Mouse (Mus musculus) liver, postnatal 0 days (tissue): ENCODE data around the gene Tdrd5. TPM values are rescaled to one million over a fixed set of nuclear protein-coding genes. Genes with fewer than 3 reads are reported as not detected.

Experiments
- ATAC-seq: fragments of 200-750 bp; cut with Nextera tagmentation; 2 replicates; pipeline ENCODE4 v1.8.0; 2017; ENCODE audit warnings: mild to moderate bottlenecking, moderate library complexity
- DNase-seq: peaks from one replicate; pipeline ENCODE4 v3.0.0-alpha.2; 2016
- H3K27ac ChIP-seq: fragments of 300-500 bp; sonication (generic); 2 replicates; pipeline ENCODE4 v1.5.1; 2014; ENCODE audit warnings: antibody characterized with exemption, moderate library complexity, mild to moderate bottlenecking, low read depth
- H3K27me3 ChIP-seq: fragments of 300-500 bp; sonication (generic); 2 replicates; pipeline ENCODE4 v1.6.1; 2014; ENCODE audit warnings: low read length, control low read depth, mixed read lengths; ENCODE audit not compliant: insufficient read depth
- H3K36me3 ChIP-seq: fragments of 300-500 bp; sonication (generic); replicated peaks from 2 replicates; pipeline ENCODE4 v1.6.1; 2014; ENCODE audit warnings: mild to moderate bottlenecking, control low read depth, low read length, moderate library complexity, mixed read lengths; ENCODE audit not compliant: insufficient read depth
- H3K4me1 ChIP-seq: fragments of 300-500 bp; sonication (generic); 2 replicates; pipeline ENCODE4 v1.6.1; 2014; ENCODE audit warnings: antibody characterized with exemption, mild to moderate bottlenecking, control low read depth; ENCODE audit not compliant: insufficient read depth
- H3K4me2 ChIP-seq: fragments of 300-500 bp; sonication (generic); 2 replicates; pipeline ENCODE4 v1.6.1; 2014; ENCODE audit warnings: low read depth, mild to moderate bottlenecking, low read length, moderate library complexity, mixed read lengths
- H3K4me3 ChIP-seq: fragments of 300-500 bp; sonication (generic); 2 replicates; pipeline ENCODE4 v1.5.1; 2014; ENCODE audit warnings: low read depth, low read length
- H3K9ac ChIP-seq: fragments of 300-500 bp; sonication (generic); replicated peaks from 2 replicates; pipeline ENCODE4 v1.6.1; 2014; ENCODE audit warnings: mild to moderate bottlenecking, moderate library complexity
- H3K9me3 ChIP-seq: fragments of 300-500 bp; sonication (generic); 2 replicates; pipeline ENCODE4 v1.6.1; 2016; ENCODE audit warnings: mild to moderate bottlenecking, control low read depth, low read length, mixed read lengths
- CTCF ChIP-seq: sonication (generic); IDR thresholded peaks from 2 replicates; pipeline ENCODE4 v1.5.1; 2016; ENCODE audit warnings: antibody characterized with exemption, low read depth
- EP300 ChIP-seq: IDR thresholded peaks from 2 replicates; pipeline ENCODE4 v1.6.1; 2016; ENCODE audit warnings: antibody characterized with exemption, low read depth, mild to moderate bottlenecking
- WGBS: fragments of 180-500 bp; shearing (Covaris S2); extraction: QIAGEN DNeasy Blood & Tissue Kit; methylation state at CpG from one replicate; pipeline ENCODE4 v1.1.7; 2014; ENCODE audit not compliant: insufficient replicate concordance; 5-methylcytosine and 5-hydroxymethylcytosine counted together
- polyA plus RNA-seq: library from polyadenylated mRNA; unstranded; fragments of >200 nt; fragmentation: Nextera tagmentation; extraction: Ambion mirVana; gene quantifications from 2 replicates; pipeline ENCODE4 v1.2.1, GENCODE M21; 2015

Tdrd5 gene
- polyA plus RNA-seq, 1 experiment from 2014 or later: not detected

DNA sequence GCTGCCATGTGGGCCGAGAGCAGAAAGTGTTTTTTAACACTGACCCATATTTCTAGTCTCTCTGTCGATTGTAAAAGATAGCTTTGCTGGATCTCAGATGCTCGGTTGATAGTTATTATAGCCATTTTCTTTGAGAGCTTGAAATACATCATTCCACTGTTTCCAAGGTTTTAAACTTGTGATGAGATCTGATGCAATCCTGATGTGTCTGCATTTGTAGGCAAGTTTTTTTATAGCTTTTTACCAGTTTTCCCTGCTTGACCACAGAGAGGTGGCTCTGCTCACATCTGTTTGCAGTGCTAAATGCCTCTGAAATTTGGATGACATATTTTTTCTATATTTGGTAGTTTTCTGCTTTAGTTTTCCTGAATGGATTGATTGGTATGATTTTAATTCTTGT, 55.6 kb downstream of the Tdrd5 start:
- 78% methylated on average over 3 of the region's 3 CpGs for WGBS
- H3K36me3 ChIP-seq: no peaks in the 10 kb centered on the region
- no peaks in the 10 kb centered on the region for H3K27me3 ChIP-seq
- no peak overlapping the region for H3K4me2 ChIP-seq
- no peak overlapping the region for H3K27ac ChIP-seq
- no peak overlapping the region for H3K4me3 ChIP-seq
- DNase-seq: no peak
- no peaks in the 10 kb centered on the region for H3K9me3 ChIP-seq
- H3K9ac ChIP-seq: no peak overlapping the region
- no peaks in the 10 kb centered on the region for H3K4me1 ChIP-seq
- ATAC-seq: no peak
- no peak for TF ChIP-seq EP300

DNA sequence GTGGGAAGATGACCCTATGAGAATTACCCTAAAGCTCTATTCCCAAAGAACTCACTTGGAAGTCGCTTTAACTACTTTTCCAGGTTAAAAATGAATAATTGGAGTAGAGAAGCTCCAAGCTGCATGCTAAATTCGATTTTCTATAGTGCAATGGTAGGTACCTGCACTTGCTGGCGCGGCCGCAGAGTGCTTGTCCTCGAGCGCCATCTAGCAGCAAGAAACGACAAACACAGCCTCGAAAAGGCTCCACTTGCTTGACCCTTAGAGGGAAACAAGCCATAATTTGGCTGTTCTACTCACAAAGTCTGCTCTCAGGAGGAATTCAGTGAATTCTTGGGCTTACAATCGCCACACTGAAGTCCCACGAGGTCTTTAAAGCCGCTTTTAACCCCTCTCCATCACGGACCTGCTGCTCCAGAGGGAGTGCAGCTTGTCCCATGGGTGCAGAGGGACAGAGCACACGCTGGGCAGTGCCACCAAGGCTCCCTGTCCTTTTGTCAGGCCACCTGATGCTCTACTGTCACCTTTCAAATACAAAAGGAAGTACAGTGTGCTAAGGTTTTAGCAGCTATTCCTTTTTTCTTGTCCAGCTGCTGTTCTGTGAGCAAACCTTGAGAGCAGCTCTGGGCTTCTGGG, 61.6 kb downstream of the Tdrd5 start:
- peak; percentile 75 for DNase-seq
- H3K4me1 ChIP-seq: no peaks in the 10 kb centered on the region
- no peak overlapping the region for H3K4me3 ChIP-seq
- 9% methylated on average over 14 of the region's 14 CpGs for WGBS
- peak; percentile 65 for ATAC-seq
- H3K9me3 ChIP-seq: no peaks in the 10 kb centered on the region
- no peak overlapping the region for H3K9ac ChIP-seq
- TF ChIP-seq EP300 (no peak), CTCF (peak; percentile 91)
- no peak overlapping the region for H3K4me2 ChIP-seq
- H3K36me3 ChIP-seq: no peaks in the 10 kb centered on the region
- no peak overlapping the region for H3K27ac ChIP-seq
- H3K27me3 ChIP-seq: no peaks in the 10 kb centered on the region

DNA sequence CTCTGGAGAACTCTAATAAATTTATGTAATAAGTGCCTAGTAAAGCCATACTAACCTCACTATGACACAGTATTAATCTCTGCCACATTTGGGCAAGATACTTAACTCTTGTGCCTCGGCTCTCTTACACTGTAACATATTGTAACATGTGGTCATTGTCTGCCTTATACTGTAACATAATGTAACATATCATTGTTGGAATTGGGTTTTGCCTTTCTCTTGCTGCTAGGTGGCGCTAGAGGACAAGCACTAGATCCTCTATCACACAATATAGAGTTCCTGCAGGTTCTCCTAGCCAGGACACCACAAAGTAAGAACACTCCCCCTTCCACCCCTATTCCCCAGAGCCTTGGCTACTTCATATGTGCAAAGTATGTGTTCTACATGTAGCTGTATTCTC, 62.4 kb downstream of the Tdrd5 start:
- Histone ChIP-seq H3K27ac (no peak overlapping the region), H3K9me3 (no peaks in the 10 kb centered on the region), H3K4me1 (no peaks in the 10 kb centered on the region), H3K27me3 (no peaks in the 10 kb centered on the region), H3K4me2 (no peak overlapping the region), H3K9ac (no peak overlapping the region), H3K36me3 (no peaks in the 10 kb centered on the region), H3K4me3 (no peak overlapping the region)
- 0 out of 2 replicates have a peak, but pooled peaks have one; percentile 29 for ATAC-seq
- DNase-seq: peak; percentile 38
- WGBS: 34% methylated on average over 2 of the region's 2 CpGs
- TF ChIP-seq EP300 (no peak), CTCF (peak; percentile 78)

DNA sequence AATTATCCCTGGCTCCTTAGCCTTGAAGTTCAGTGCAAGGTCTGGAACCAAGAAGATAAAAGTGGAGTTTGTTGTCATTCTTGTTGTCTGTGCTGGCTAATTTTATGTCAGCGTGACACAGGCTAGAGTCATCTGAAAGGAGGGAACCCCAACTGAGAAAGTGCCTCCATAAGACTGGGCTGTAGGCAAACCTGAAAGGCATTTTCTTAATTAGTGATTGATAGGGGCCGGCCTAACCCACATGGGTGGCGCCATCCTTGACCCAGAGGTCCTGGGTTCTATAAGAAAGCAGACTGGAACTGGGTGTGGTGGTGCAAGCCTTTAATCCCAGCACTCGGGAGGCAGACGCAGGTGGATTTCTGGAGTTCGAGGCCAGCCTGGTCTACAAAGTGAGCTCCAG, 72.3 kb downstream of the Tdrd5 start:
- H3K9ac ChIP-seq: no peak overlapping the region
- no peak for TF ChIP-seq CTCF
- no peak for TF ChIP-seq EP300
- DNase-seq (no peak), ATAC-seq (no peak)
- H3K9me3 ChIP-seq: no peaks in the 10 kb centered on the region
- H3K27me3 ChIP-seq: no peaks in the 10 kb centered on the region
- peaks cover 4% of the 10 kb centered on the region for H3K4me1 ChIP-seq
- no peak overlapping the region for H3K4me2 ChIP-seq
- H3K4me3 ChIP-seq: no peak overlapping the region
- no peak overlapping the region for H3K27ac ChIP-seq
- H3K36me3 ChIP-seq: no peaks in the 10 kb centered on the region
- WGBS: 87% methylated on average over 6 of the region's 6 CpGs

DNA sequence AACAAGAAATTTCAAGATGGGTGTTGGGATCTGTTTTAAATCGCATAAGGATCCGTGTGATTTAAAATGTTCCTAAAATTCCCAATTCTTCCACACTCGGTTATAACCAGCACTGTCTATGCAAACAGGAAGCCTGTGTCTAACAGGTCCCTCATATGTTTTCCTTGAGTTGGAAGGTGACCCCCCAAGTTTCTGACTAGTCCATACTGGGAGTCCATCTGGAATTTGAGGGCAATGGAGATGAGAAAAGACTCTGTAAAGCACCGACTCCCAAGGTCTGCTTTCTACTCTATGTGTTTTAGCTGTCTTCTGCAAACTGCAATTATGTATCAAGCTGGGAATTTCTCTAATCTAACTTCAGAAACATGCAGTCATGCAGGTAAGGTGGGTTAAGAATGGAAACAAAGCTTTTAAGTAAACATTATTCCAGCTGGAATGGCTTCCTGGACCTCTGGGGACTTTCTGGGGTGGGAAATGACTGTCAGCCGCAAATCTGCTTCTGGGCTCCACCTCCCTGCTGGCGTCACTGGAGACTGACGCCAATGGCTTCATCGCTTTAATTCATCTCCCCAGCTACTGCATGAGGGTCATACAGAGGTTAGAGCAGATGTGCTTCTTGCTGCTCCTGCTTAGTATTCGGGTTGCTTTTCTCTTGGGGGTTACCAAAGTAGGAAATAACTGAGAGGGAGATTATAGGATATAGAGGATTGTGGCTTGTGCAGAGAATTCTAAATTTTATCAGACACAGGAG, 73.0 kb downstream of the Tdrd5 start:
- DNase-seq (no peak), ATAC-seq (no peak)
- Histone ChIP-seq H3K27ac (no peak overlapping the region), H3K36me3 (no peaks in the 10 kb centered on the region), H3K27me3 (no peaks in the 10 kb centered on the region), H3K4me3 (no peak overlapping the region), H3K9me3 (no peaks in the 10 kb centered on the region), H3K9ac (no peak overlapping the region), H3K4me2 (no peak overlapping the region), H3K4me1 (peaks cover 4% of the 10 kb centered on the region)
- WGBS: 45% methylated on average over 9 of the region's 9 CpGs
- TF ChIP-seq CTCF (no peak), EP300 (no peak)

DNA sequence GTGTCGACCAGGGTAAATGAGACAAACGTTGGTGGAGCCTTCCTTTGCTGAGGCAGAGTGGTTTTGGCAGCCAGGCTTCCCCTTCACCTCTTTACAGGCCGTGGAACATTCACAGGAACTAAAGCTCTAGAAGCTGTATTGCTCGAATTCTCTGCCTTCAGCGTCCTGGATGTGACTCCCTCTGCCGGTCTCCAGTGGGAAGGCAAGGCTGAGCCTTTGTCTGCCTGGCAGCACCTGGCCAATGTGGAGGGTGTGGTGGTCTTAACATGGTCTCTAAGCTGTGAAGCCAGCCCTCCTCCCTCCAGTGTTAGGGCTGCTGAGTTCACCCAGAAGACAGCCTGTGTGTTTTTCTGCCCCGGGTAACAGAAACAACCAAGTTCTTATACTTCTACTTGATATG, 74.0 kb downstream of the Tdrd5 start:
- Histone ChIP-seq H3K4me1 (peaks cover 4% of the 10 kb centered on the region), H3K4me2 (no peak overlapping the region), H3K9me3 (no peaks in the 10 kb centered on the region), H3K36me3 (no peaks in the 10 kb centered on the region), H3K4me3 (no peak overlapping the region), H3K27ac (no peak overlapping the region), H3K9ac (no peak overlapping the region), H3K27me3 (no peaks in the 10 kb centered on the region)
- DNase-seq (peak; percentile 71), ATAC-seq (peak; percentile 66)
- no peak for TF ChIP-seq EP300
- peak; percentile 89 for TF ChIP-seq CTCF
- 19% methylated on average over 7 of the region's 7 CpGs for WGBS
